Mouse (Mus musculus): ENCODE results near the gene Dffa. TPM values are rescaled to one million over a fixed set of nuclear protein-coding genes. Genes with fewer than 3 reads are reported as not detected.
"Not testable (repeated sequence)": the region's sequence is repeated elsewhere in the genome, so short reads cannot be mapped to it uniquely, and the experiment has no call there.

Dffa gene
- total RNA-seq, 2 experiments from 2014 or later: 46.5 to 50.6 TPM

DNA sequence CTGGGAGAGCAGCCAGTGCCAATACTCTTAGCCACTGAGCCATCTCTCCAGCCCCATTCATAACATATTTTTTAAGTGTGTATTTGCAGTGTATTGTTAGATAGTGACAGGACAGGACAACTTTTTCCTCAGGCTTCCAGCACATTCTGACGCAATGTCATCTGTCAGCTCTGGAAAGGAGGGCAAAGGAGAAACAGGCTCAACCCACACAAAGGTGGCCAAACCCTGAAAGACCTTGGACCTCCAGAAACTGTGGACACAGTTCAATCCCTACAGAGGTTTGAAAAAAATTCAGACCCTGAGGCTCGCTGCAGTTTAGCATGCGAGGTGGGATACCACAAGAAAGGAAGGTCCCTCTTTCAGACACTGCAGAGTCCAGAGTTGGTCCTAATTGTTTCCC lies 6.0 kb upstream of the Dffa start:
- DNase-seq (ENCODE audit: low spot score in 2 of 2): no peak

DNA sequence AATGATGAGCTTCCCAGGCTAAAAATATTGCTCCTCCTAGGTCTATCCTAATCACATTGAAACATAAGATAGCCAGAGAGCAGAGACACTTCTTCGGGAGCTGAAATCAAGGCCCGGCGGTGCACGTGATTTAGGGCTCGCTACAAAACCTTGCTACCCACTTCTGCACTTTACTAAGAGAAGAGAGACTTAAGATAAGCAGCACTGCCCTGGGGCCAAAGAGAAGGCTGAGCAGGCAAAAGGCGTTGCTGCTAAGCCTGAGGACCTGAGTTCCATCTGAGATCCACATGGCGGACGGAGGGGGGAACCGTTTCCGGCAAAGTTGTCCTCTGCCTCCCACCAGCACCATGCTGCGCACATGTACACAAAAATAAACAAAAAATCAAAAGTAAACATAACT lies 5.4 kb upstream of the Dffa start:
- no peak for DNase-seq (ENCODE audit: low spot score in 2 of 2)

DNA sequence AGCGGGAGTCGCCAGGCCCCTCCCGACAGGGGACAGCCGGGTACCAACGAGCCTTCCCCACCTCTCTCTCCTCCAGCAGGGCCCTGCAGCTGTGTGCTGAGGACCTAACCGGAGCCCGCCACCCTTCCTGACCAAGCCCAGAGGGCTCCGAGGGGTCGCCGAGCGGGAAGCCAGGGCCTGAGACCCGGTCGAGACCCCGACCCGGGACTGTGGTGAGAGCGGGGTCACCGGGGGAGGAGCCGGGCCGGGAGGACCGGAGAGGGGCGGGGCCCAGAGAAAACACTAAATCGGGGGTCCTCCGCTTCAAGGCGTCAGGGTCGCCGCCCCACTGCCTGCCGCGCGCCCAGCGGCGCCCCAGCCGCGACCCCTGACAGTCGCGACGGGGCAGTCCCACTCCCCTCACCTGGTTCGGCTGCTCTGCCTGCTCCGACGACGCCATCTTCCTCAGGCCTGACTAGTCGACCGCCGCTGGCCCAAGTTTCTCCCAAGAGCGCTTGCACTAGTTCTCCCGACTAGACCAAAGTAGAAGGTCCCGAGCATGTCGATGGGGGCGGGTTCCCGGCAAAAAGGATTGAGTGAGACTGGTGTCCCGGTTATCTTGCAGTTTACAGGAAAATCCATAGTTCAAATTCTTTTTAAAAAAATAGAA lies 4.5 kb upstream of the Dffa start, which contains the start of gene Pex14:
TSS of gene Pex14 (minus strand) at position 508 of the 649 bp plus-strand sequence.
- peak; percentile 85 to 93 for DNase-seq (ENCODE audit: low spot score in 2 of 2)

DNA sequence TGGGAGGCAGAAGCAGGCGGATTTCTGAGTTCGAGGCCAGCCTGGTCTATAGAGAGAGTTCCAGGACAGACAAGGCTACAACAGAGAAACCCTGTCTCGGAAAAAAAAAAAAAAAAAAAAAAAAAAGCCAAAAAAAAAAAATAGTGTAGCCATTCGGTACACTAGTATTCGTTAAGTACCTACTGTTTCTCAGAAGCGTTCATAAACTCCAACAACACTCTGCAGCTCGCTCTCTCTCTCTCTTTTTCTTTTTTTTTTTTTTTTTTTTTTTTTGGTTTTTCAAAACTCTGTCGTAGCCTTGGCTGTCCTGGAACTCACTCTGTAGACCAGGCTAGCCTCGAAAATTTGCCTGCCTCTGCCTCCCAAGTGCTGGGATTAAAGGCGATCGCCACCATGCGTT lies 3.5 kb upstream of the Dffa start:
- not testable (repeated sequence) for DNase-seq (ENCODE audit: low spot score in 2 of 2)

- DNase-seq (ENCODE audit: low spot score in 2 of 2): no peak
Observed at GRCm38 (mm10) chr4:149101456-149101855, 2.5 kb upstream of the Dffa start.

- not testable (repeated sequence) for DNase-seq (ENCODE audit: low spot score in 2 of 2)
Observed at GRCm38 (mm10) chr4:149119978-149120562, 16.1 kb downstream of the Dffa start.

DNA sequence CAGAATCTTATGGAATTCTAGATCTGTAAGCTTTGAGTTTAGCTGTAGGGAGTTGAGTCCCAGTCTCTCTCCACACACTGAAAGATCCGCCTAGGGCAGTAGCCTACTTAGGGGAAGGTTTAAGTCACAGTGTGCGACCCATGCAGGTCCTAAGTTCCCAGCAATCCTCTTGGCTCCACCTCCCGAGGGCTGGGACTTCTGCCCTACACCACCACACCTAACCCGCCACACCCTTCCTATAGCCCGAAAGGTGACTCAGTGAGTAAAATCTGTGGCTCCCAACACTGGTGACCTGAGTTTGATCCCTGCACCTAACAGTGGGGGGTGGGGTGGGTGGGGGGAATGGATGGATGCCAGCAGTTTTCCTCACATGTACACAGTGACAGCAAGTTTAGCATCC lies 19.5 kb downstream of the Dffa start:
- no peak for DNase-seq (ENCODE audit: low spot score in 2 of 2)

- DNase-seq (ENCODE audit: low spot score in 2 of 2): no peak
Observed at GRCm38 (mm10) chr4:149125341-149126114, 21.6 kb downstream of the Dffa start.

DNA sequence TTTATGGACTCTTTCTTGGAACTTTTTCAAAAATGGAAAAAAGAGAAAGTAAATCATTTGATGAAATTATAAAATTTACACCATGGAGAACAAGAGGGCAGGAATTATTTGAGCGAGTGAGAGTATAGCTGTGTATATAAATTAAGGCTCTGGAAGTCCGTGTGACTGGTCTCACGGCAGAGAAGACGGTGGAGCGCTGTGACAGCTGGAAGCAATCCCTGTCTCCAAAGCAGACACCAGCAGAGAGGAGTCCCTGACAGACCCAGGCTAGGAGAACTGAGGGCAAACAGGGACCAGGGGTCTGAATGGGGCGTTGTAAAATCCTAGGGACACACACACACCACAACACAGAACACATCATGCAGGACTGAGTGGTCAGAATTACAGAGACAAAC lies 22.2 kb downstream of the Dffa start:
- DNase-seq (ENCODE audit: low spot score in 2 of 2): no peak

GRCm38 (mm10) chr4:149126663-149127062 lies 22.7 kb downstream of the Dffa start, which contains the start of gene Cort:
TSS of gene Cort (minus strand) at chr4:149126763.
- peak in 1 of 2 experiments; percentile 25 for DNase-seq (ENCODE audit: low spot score in 2 of 2)

- DNase-seq (ENCODE audit: low spot score in 2 of 2): no peak
Observed at GRCm38 (mm10) chr4:149128467-149128866, 24.5 kb downstream of the Dffa start.

- DNase-seq (ENCODE audit: low spot score in 2 of 2): no peak
Observed at GRCm38 (mm10) chr4:149131021-149131752, 27.2 kb downstream of the Dffa start.

DNA sequence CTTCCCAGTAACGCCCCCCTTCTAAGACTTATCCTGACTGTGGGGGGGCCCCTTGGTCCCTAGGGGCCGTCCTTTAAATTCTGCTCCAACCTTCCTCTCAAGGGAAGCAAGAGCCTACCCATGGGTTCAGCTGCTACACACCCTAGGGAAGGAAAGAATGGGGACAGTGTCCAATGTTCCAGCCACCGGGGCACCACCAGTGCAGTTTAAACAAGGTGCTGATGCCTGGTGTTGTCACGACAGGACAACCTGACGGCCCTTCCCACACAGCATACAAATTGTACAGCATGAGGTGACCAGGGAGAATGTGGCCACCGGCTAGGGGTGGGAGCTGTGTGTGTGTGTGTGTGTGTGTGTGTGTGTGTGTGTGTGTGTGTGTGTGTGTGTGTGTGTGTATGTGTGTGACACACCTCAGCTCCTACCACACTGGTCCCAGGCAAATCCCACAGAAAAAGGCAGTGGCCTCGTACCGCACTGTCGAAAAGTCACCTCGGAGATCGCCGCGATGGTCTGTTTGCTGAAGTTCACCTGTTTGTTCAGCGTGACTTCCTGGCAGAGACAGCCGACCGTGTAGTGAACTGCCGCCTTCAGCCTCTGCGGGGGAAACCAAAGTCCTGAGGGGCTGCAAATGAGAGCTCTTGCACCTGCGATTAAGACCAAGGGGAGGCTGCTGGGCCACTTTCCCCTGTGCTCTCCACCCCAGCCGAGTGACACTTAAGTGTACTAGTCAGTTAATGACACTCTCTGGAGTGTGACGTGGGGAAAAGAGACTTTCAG lies 28.0 kb downstream of the Dffa start:
- no peak for DNase-seq (ENCODE audit: low spot score in 2 of 2)

- no peak for DNase-seq (ENCODE audit: low spot score in 2 of 2)
Observed at GRCm38 (mm10) chr4:149133395-149133794, 29.4 kb downstream of the Dffa start.

DNA sequence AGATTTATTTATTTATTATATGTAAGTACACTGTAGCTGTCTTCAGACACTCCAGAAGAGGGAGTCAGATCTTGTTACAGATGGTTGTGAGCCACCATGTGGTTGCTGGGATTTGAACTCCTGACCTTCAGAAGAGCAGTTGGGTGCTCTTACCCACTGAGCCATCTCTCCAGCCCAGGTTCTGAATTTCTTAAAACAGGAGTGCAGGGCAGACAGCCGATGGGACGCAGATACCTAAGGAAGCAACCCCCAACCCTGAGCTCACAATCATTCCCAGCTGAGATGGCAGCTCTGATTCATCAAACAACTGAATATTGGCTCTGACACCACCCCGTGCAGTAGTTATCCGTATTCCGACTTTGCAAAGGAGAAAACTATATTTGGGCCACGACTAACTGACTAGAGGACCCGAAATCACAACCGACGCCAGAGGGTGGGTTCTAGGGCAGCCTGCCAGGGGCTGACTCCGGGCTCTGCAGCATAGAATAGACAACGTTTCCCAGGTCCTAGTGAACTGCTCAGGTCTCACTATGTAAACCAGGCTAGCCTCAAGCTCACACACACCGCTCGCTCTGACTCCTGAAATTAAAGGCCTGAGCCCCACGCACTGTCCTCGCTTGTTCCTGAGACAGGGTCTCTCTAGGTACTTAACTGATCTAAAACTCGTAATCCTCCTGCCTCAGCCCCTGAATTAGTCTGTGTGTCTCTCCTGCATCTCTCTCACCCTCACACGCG lies 32.3 kb downstream of the Dffa start:
- DNase-seq (ENCODE audit: low spot score in 2 of 2): no peak

- DNase-seq (ENCODE audit: low spot score in 2 of 2): peak; percentile 88 to 90
Observed at GRCm38 (mm10) chr4:149136982-149137770, 33.2 kb downstream of the Dffa start, which contains the start of gene Cenps. TSS of gene Cenps (minus strand) at chr4:149137629.

DNA sequence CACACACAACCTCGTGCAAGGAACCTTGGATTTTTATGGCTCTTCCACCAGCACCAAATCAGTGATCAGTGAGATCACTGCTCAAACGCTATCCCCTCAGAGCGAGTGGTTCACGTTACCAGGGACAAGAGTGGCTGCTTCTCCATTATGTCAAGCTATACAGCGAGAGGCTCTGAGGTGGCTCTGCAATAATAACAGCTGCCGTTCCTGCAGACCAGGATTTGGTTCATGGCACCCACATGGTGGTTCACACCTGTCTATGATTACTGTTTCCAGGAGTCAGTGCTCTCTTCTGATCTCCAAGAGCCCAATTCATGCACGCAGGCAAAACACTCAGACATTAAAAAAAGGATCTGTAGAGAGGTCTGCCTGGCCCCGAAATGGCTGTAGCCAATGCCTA lies 34.6 kb downstream of the Dffa start:
- DNase-seq (ENCODE audit: low spot score in 2 of 2): no peak

DNA sequence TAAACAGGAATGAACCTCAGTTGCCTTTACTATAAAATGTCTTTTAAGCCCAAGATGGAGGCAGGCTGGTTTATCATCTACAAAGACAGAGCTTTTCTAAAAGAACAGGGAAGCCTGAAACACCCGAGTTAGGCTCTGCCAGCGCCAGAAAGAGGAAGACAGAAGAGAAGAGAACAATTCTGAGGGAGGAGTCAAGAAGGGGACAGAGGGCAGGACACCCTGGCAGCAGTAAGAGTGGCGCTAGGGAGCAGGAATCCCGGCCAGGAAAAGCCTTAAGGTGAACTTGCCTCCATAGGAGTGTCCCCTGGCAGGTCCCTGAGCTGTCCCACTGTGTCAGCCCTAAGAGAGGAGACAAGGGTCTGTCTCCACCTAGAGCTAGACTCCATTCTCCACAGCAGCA lies 39.6 kb downstream of the Dffa start:
- DNase-seq (ENCODE audit: low spot score in 2 of 2): no peak

GRCm38 (mm10) chr4:149144459-149144858 lies 40.5 kb downstream of the Dffa start:
- DNase-seq (ENCODE audit: low spot score in 2 of 2): peak; percentile 80 to 91
